Mouse (Mus musculus): Measurements from ENCODE around the gene Uggt1. TPM values are rescaled to one million over a fixed set of nuclear protein-coding genes. Genes with fewer than 3 reads are reported as not detected.

The Uggt1 gene
- 100 to 1,000 TPM; 102 to 104 TPM for total RNA-seq (2023)

DNA sequence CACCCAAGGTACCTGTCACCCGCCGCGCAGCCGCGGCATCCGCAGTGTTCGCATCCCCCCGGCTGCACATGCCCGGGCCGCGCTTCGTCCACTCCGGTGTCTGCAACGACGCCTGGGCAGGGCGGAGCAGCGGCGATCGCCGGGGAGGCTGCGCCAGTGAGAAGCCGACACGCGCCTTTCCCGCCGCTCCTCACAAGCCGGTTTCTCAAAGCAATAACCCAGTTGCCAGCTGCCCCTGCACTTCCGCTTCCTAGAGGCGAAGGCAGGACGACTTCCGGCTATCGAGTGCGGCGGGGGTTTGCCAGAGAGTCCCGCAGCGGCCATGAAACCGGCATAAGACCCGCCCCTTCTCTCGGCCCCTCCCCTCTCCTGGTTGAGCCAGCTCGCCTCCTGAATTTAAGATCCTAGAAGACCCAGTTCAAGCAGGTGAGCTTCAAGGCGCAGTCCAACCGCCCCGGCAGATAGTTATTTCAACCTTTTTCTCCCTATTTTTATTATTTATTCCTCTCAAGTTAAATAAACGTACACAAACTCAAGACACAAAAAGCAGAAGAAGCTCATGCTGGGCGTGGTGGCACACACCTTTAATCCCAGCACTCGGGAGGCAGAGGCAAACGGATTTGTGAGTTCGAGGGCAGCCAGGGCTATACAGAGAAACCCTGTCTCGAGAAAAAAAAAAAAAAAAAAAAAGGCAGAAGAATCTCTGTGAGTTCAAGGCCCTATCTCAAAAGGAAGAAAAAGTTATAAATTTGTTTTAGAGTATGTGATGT lies at the start of gene Uggt1:
TSS of gene Uggt1 (minus strand) at position 663 of the 770 bp plus-strand sequence.

DNA sequence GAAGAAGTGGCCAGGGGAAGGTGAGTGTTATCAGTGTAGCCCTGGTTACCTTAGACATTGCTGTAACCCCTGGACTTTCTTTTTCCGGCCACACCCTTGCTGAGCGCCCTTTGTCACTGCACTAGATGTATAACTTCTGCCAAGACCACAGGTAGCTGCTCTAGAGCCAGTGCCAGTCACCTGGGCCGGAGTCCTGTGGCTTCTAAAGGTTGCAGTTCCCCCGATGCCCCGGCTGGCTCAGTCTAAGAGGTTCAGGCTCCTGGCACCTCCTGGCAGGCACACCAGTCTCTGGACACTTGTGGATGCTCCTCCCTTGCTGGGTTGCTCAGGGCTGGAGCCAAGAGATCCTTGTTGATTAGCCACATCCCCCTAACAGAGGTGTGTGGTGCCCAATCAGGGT lies 29.9 kb upstream of the Uggt1 start, which contains the start of gene Neurl3:
TSS of gene Neurl3 (minus strand) at position 225 of the 400 bp plus-strand sequence.

Other genes with a start within 250 kb of the Uggt1 start
- 10 to 100 TPM; 37.7 to 39.0 TPM for gene Hs6st1, start 176.3 kb downstream of the Uggt1 start, total RNA-seq (2023)
- gene Neurl3, start 30.0 kb upstream of the Uggt1 start, total RNA-seq (2023): 10 to 100 TPM; 49.8 to 58.9 TPM
- gene Arid5a, start 63.0 kb upstream of the Uggt1 start, total RNA-seq (2023): 100 to 1,000 TPM; 272 to 274 TPM
- gene Kansl3, start 124.5 kb upstream of the Uggt1 start, total RNA-seq (2023): 100 to 1,000 TPM; 103 to 109 TPM
- not detected for gene Fer1l5, start 127.6 kb upstream of the Uggt1 start, total RNA-seq (2023)
- gene Lman2l, start 200.6 kb upstream of the Uggt1 start, total RNA-seq (2023): 10 to 100 TPM; 30.2 to 35.3 TPM
- 10 to 100 TPM; 13.8 to 20.3 TPM for gene Cnnm4, start 226.9 kb upstream of the Uggt1 start, total RNA-seq (2023)

Measured in T-cell, adult 66 days (primary cell).